Mouse (Mus musculus) liver, adult 2 months (tissue): ENCODE measurements around the gene Crtc2. TPM values are rescaled to one million over a fixed set of nuclear protein-coding genes. Genes with fewer than 3 reads are reported as not detected.
"Not testable (repeated sequence)": the region's sequence is repeated elsewhere in the genome, so short reads cannot be mapped to it uniquely, and the experiment has no call there.

Experiments used
- DNase-seq: peaks from one replicate; pipeline ENCODE4 v3.0.0-alpha.2; 2011; ENCODE audit warnings: low read depth, low spot score; ENCODE audit errors: extremely low read depth
- H3K27ac ChIP-seq: fragments of 200-500 bp; replicated peaks from 2 replicates; pipeline ENCODE4 v1.5.1; 2012; ENCODE audit warnings: low read depth, mild to moderate bottlenecking, control low read depth, inconsistent platforms, low read length; ENCODE audit not compliant: insufficient read depth
- H3K27me3 ChIP-seq: fragments of 200-500 bp; 2 replicates; pipeline ENCODE4 v1.6.1; 2012; ENCODE audit warnings: mild to moderate bottlenecking, moderate library complexity, low read length, inconsistent platforms; ENCODE audit not compliant: control insufficient read depth, insufficient read depth
- H3K36me3 ChIP-seq: fragments of 200-500 bp; 2 replicates; pipeline ENCODE4 v1.6.1; 2012; ENCODE audit warnings: low read length, inconsistent platforms; ENCODE audit not compliant: control insufficient read depth, insufficient read depth
- H3K4me1 ChIP-seq: fragments of 200-500 bp; 2 replicates; pipeline ENCODE4 v1.6.1; 2011; ENCODE audit warnings: low read length; ENCODE audit not compliant: control insufficient read depth, insufficient read depth
- H3K4me3 ChIP-seq: fragments of 200-500 bp; 2 replicates; pipeline ENCODE4 v1.5.1; 2011; ENCODE audit warnings: low read depth, mild to moderate bottlenecking, control low read depth, low read length, moderate library complexity; ENCODE audit not compliant: insufficient read depth
- H3K79me2 ChIP-seq: fragments of 200-500 bp; 2 replicates; pipeline ENCODE4 v1.6.1; 2012; ENCODE audit warnings: inconsistent platforms, mild to moderate bottlenecking, low read length, moderate library complexity; ENCODE audit not compliant: control insufficient read depth, insufficient read depth
- H3K9ac ChIP-seq: fragments of 200-500 bp; 2 replicates; pipeline ENCODE4 v1.6.1; 2012; ENCODE audit warnings: low read depth, mild to moderate bottlenecking, control low read depth, inconsistent platforms, low read length
- CTCF ChIP-seq: fragments of 200-500 bp; IDR thresholded peaks from 2 replicates; pipeline ENCODE4 v1.5.1; 2011; ENCODE audit warnings: low read depth, low read length, control low read depth
- POLR2A ChIP-seq: fragments of 200-500 bp; IDR thresholded peaks from 2 replicates; pipeline ENCODE4 v1.6.1; 2011; ENCODE audit warnings: low read length, control low read depth; ENCODE audit not compliant: insufficient read depth; ENCODE audit errors: extremely low read depth
- WGBS: fragments of 180-500 bp; shearing (Covaris S2); methylation state at CpG from one replicate; pipeline ENCODE4 v1.1.7; 2018; 5-methylcytosine and 5-hydroxymethylcytosine counted together
- polyA plus RNA-seq: library from polyadenylated mRNA; depleted of rRNA; stranded (reverse); fragments of >200 nt; gene quantifications from 2 replicates; pipeline ENCODE4 v1.2.3, GENCODE M21; 2012
- total RNA-seq: library from RNA; depleted of rRNA; stranded (reverse); fragments of >200 nt; gene quantifications from 2 replicates; pipeline ENCODE4 v1.2.3, GENCODE M21; 2014

Gene Crtc2
- total and polyA plus RNA-seq, 2 experiments, result 6.8 to 34.4 TPM

DNA sequence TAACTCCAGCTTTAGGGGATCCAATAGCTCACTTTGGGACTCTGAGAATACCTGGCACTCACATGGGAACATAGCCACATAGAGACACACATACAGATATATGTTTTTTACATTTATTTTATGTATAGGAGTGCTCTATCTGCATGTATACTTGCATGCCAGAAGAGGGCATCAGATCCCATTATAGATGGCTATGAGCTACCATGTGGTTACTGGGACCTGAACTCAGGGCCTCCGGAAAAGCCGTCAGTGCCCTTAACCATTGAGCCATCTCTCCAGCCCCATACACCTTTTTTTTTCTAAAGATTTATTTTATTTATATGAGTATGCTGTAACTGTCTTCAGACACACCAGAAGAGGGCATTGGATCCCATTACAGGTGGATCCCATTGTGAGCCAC is 30.2 kb downstream of the Crtc2 start:
- TF ChIP-seq POLR2A, result no peak
- no peak for TF ChIP-seq CTCF
- Histone ChIP-seq H3K79me2 (no peaks in the 10 kb centered on the region), H3K27ac (no peak overlapping the region), H3K9ac (no peak overlapping the region), H3K4me1 (no peaks in the 10 kb centered on the region), H3K27me3 (no peaks in the 10 kb centered on the region), H3K4me3 (no peak overlapping the region), H3K36me3 (peaks cover 4% of the 10 kb centered on the region)
- no peak for DNase-seq
- WGBS, result 96% methylated on average over 2 of the region's 2 CpGs

GRCm38 (mm10) chr3:90289403-90289802 is 35.4 kb downstream of the Crtc2 start:
- DNase-seq, H3K9ac ChIP-seq, H3K4me3 ChIP-seq, H3K27me3 ChIP-seq, H3K27ac ChIP-seq, H3K4me1 ChIP-seq, H3K36me3 ChIP-seq: not testable (repeated sequence)
- peaks cover 12% of the 10 kb centered on the region for H3K79me2 ChIP-seq
- 63% methylated on average over 3 of the region's 3 CpGs for WGBS

GRCm38 (mm10) chr3:90290602-90291001 is 36.6 kb downstream of the Crtc2 start:
- peak; percentile 34 for DNase-seq
- H3K79me2 ChIP-seq, result peaks cover 15% of the 10 kb centered on the region
- no peak overlapping the region for H3K27ac ChIP-seq
- no peak overlapping the region for H3K4me3 ChIP-seq
- TF ChIP-seq POLR2A (no peak), CTCF (peak; percentile 26; the same call in 1 of the 2 replicates)
- H3K27me3 ChIP-seq, result no peaks in the 10 kb centered on the region
- H3K36me3 ChIP-seq, result no peaks in the 10 kb centered on the region
- H3K4me1 ChIP-seq, result peaks cover 9% of the 10 kb centered on the region
- 83% methylated on average over 1 of the region's 1 CpGs for WGBS
- H3K9ac ChIP-seq, result no peak overlapping the region

- H3K4me3 ChIP-seq, result 0 out of 2 replicates have a peak overlapping the region, but pooled peaks have one; percentile 58
- no peaks in the 10 kb centered on the region for H3K27me3 ChIP-seq
- WGBS, result 16% methylated on average over 2 of the region's 2 CpGs
- peaks cover 22% of the 10 kb centered on the region for H3K79me2 ChIP-seq
- H3K27ac ChIP-seq, result peak overlapping the region; percentile 69; the same call in 1 of the 2 replicates
- peak; percentile 58 for DNase-seq
- peaks cover 12% of the 10 kb centered on the region for H3K4me1 ChIP-seq
- no peak for TF ChIP-seq CTCF
- no peak for TF ChIP-seq POLR2A
- no peak overlapping the region for H3K9ac ChIP-seq
- H3K36me3 ChIP-seq, result no peaks in the 10 kb centered on the region
Observed at GRCm38 (mm10) chr3:90291982-90292344, 38.0 kb downstream of the Crtc2 start.

DNA sequence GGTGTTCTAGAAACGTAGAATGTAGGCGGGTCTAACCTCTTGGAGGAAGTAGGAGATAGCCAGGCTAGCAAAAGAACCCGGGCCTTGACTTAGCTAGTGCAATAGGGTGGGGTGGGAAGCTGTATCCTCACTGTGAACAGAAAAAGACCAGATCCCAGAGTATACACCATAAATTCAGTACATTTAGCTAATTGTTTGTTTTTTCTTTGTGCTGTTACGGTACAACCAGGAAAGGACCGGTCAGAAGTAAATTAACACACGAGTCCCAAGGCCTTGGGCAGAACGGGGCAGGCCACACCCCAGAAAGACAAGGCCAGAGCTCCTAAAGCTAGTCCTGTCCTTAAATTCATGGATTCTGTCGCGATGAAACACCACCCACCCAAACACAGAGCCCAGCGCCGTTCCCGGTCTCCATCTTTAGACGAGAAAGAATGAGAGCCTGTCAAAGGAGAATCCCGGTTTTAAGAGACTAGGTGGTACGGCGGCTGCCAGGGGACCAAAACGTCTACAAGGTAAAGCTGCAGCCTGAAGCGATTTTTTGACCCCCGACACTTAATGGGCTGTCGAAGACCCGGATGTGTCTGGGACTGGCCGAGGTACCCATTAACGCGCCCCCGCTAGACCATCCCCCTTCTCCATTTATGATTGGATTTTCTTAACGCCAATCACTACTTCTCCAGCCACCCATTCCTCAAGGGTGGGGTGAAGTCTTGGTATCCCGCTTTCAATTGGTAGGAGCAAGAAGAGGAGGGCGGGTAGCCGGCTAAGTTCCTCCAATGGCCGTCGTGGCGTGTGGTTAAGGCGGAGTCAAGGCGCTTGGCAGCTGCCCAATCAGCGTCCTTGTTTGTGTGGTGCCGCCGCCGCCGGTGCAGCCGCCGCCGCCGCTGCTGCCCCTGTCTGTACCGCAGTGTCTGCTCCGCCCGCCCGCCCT is 38.6 kb downstream of the Crtc2 start, which contains the start of gene Gatad2b:
TSS of gene Gatad2b (plus strand) at position 834 of the 931 bp plus-strand sequence.
- WGBS, result under 1% methylated on average over 47 of the region's 47 CpGs

More for the DNA sequence above, 38.6 kb downstream of the Crtc2 start, which contains the start of gene Gatad2b:
- H3K79me2 ChIP-seq, result peaks cover 24% of the 10 kb centered on the region
- H3K9ac ChIP-seq, result peak within 1 kb of the TSS; percentile 98
- peak; percentile 99 for DNase-seq
- peaks cover 16% of the 10 kb centered on the region for H3K4me1 ChIP-seq
- no peaks in the 10 kb centered on the region for H3K36me3 ChIP-seq
- H3K27ac ChIP-seq, result peak within 1 kb of the TSS; percentile 89
- no peaks in the 10 kb centered on the region for H3K27me3 ChIP-seq
- H3K4me3 ChIP-seq, result peak within 1 kb of the TSS; percentile 95
- 0 out of 2 replicates have a peak, but pooled peaks have one; percentile 28 for TF ChIP-seq POLR2A
- no peak for TF ChIP-seq CTCF
